In the genomic region with DNA sequence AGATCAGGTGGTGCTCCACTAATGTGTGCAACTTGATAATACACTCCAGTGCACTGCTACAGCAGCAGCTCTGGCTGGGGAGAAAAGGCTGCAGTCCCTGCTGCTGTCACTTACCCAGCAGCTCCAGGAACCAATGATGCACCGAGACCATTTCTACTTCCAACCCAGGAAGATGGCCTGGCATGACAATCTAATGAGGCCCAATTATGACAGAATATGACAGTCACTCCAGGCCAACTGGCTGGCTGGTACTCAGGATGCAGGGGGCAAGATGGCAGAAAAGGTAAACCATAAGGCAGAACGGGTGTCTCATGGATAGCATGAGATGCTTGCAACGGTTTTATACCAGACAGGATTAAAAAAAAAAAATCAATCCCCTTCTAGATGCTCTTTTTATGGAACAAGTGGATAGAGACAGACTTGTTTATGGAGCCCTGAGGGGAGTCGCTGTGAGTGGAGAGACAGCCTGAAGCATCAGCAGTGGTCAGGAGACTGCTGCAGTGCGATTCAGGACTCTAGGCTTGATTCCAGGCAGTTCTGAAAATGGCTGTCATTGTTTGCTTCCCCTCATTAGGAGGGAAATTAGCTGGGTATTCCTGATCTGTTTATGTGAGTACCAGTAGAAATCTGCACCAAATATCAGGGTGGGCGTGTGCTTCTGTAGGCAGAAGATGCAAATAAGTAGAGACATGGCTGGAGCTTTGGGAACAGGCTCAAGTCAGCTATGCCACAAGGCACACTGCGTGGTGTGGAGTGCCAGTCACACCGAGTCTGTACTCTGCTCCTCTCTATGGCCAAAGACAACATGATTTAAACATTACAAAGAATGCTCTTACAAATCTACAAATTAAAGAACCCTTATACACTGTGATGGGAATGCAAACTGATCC, we compare ENCODE assay signal across 13 mouse cellular contexts. TPM values are rescaled to one million over a fixed set of nuclear protein-coding genes. Genes with fewer than 3 reads are reported as not detected.
DNase-seq lines count a peak whose midpoint lies in the region; ATAC-seq lines count a peak whose summit lies in the region.
"Had no signal": no experiment of that assay in that cellular context is flagged by ENCODE, and none has a peak within 500 bp of the region (broad histone marks: within the 10 kb centered on the region; RNA-seq: fewer than 3 reads in every experiment).

No protein-coding gene starts in this region.

- H3K9ac ChIP-seq in hindbrain, embryonic 13.5 days, result no peak overlapping the region
- no peak overlapping the region for H3K9ac ChIP-seq in hindbrain, embryonic 12.5 days
- H3K9ac ChIP-seq: midbrain, embryonic 12.5 days had no signal

- H3K4me1 ChIP-seq in hindbrain, embryonic 13.5 days (replicated peaks), result 0 out of 2 replicates have a peak, but pooled peaks cover 3% of the 10 kb centered on the region
- no peaks in the 10 kb centered on the region for H3K4me1 ChIP-seq in hindbrain, embryonic 12.5 days
- H3K4me1 ChIP-seq: midbrain, embryonic 12.5 days had no signal

- WGBS in hindbrain, embryonic 13.5 days, result 82% methylated on average over 8 of the region's 8 CpGs
- WGBS in hindbrain, embryonic 12.5 days, result 82% methylated on average over 8 of the region's 8 CpGs

- H3K27ac ChIP-seq in hindbrain, embryonic 13.5 days, result peak overlapping the region; percentile 15
- no peak overlapping the region for H3K27ac ChIP-seq in hindbrain, embryonic 12.5 days
- H3K27ac ChIP-seq: midbrain, embryonic 12.5 days had no signal

- 0 out of 2 replicates have a peak, but pooled peaks cover 5% of the 10 kb centered on the region for H3K36me3 ChIP-seq in hindbrain, embryonic 13.5 days
- 0 out of 2 replicates have a peak, but pooled peaks cover 3% of the 10 kb centered on the region for H3K36me3 ChIP-seq in hindbrain, embryonic 12.5 days
- H3K36me3 ChIP-seq: midbrain, embryonic 12.5 days had no signal

- H3K9me3 ChIP-seq in hindbrain, embryonic 13.5 days, result no peaks in the 10 kb centered on the region
- no peaks in the 10 kb centered on the region for H3K9me3 ChIP-seq in hindbrain, embryonic 12.5 days (replicated peaks)
- H3K9me3 ChIP-seq: midbrain, embryonic 12.5 days had no signal

- H3K27me3 ChIP-seq in hindbrain, embryonic 13.5 days, result no peaks in the 10 kb centered on the region
- no peaks in the 10 kb centered on the region for H3K27me3 ChIP-seq in hindbrain, embryonic 12.5 days
- H3K27me3 ChIP-seq: midbrain, embryonic 12.5 days had no signal

- no peak overlapping the region for H3K4me2 ChIP-seq in hindbrain, embryonic 13.5 days
- no peak overlapping the region for H3K4me2 ChIP-seq in hindbrain, embryonic 12.5 days (replicated peaks)
- H3K4me2 ChIP-seq: midbrain, embryonic 12.5 days had no signal

- peak; percentile 17 for DNase-seq in right cerebral cortex, adult 18-20 months
- no peak for DNase-seq in right cerebral cortex, postnatal 4 days
- peak; percentile 10 to 22 for DNase-seq in layer of hippocampus, postnatal 10 days (ENCODE audit: low spot score in 2 of 2)
- peak; percentile 20 for DNase-seq in retina, postnatal 7 days (ENCODE audit: low read depth, low spot score)
- no peak for DNase-seq in adrenal gland, postnatal 10 days
- no peak for DNase-seq in urinary bladder, postnatal 4 days (ENCODE audit: low spot score in 2 of 2)
- DNase-seq: kidney, postnatal 25 days; lung, adult 2 months had no signal

- H3K4me3 ChIP-seq in hindbrain, embryonic 13.5 days, result no peak overlapping the region
- H3K4me3 ChIP-seq in hindbrain, embryonic 12.5 days, result no peak overlapping the region
- H3K4me3 ChIP-seq: midbrain, embryonic 12.5 days had no signal

- ATAC-seq in hindbrain, embryonic 13.5 days (ENCODE audit: low FRiP score), result no peak
- ATAC-seq in hindbrain, embryonic 12.5 days (ENCODE audit: low FRiP score), result no peak
- ATAC-seq: CD4-positive, CD25-positive, alpha-beta regulatory T cell, adult 4 months; intestine, embryonic 16.5 days had no signal

RNA-seq across cellular contexts. Expression of gene Cpped1, which starts 56.3 kb away (rescaled TPM):
- 13.6 and 14.3 TPM in 2 replicates for polyA plus RNA-seq in hindbrain, embryonic 13.5 days (2015; fragmentation: Nextera tagmentation; extraction: Ambion mirVana)
- polyA plus RNA-seq in hindbrain, embryonic 12.5 days (2016; fragmentation: Nextera tagmentation; extraction: Ambion mirVana), result 14.6 and 19.4 TPM in 2 replicates
- total RNA-seq in layer of hippocampus, postnatal 10 days (2021), result 10 to 100 TPM; 22.5 to 23.6 TPM
- total RNA-seq in adrenal gland, postnatal 10 days (2021), result 10 to 100 TPM; 44.8 to 57.1 TPM

Comparison
In these comparisons a context has a peak if more than half of its experiments do, and no peak if none do; other contexts are left out.
1. DNase-seq: peak in right cerebral cortex, adult 18-20 months (single experiment), layer of hippocampus, postnatal 10 days (2 of 2) and retina, postnatal 7 days (single experiment); none in right cerebral cortex, postnatal 4 days (single experiment), adrenal gland, postnatal 10 days (single experiment) and urinary bladder, postnatal 4 days (0 of 2).